Mouse (Mus musculus): Measurements from ENCODE around the gene Pklr. TPM values are rescaled to one million over a fixed set of nuclear protein-coding genes. Genes with fewer than 3 reads are reported as not detected.
A peak's percentile ranks its signal among the peaks of the same experiment; 100 is the strongest.

Gene Pklr
- polyA plus RNA-seq, 1 experiment: not detected

DNA sequence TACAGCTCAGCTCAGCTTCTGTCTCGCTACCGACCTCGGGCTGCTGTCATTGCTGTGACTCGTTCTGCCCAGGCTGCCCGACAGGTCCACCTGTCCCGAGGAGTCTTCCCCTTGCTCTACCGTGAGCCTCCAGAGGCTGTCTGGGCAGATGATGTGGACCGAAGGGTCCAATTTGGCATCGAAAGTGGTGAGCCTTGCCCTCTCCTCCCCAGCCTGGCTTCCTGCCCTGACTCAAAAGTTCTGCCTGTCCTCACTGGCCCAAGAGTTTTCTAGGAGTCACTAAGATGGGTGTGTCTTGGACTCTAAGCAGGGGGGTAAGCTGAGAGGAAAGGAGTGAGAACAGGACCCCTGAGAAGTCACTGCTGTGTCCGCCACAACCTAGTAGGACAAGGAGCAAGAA lies 8.9 kb downstream of the Pklr start:
- Histone ChIP-seq H3K4me3 (ENCODE audit: insufficient read depth, low read length) (no peak overlapping the region), H3K27ac (ENCODE audit: insufficient read depth, low read depth, low read length) (no peak overlapping the region), H3K4me1 (ENCODE audit: control insufficient read depth, insufficient read depth, low read length) (no peaks in the 10 kb centered on the region)
- TF ChIP-seq CTCF (IDR thresholded peaks at IDR 0.05; ENCODE audit: low read depth, low read length) (no peak), POLR2A (IDR thresholded peaks at IDR 0.05; ENCODE audit: borderline replicate concordance, low read depth, low read length) (no peak)

DNA sequence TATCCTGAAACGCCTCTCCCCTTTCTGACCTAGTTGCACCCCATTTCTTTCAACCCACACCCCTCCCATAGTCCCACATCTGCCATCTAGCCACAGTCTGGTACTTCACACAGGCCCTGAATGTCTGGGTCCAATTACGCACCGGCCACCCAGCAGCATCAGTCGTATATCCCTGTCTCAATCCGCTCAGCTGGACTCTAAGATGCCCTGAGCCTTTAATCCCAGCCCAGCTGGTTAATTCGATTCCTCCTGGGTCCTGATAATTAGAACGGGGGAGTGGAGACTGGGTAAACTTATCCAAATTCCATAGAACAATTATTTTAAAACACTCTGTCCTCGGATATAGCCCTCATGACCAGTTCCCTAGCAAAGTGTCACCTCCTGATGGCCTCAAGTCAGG lies 9.6 kb downstream of the Pklr start:
- Histone ChIP-seq H3K27ac (ENCODE audit: insufficient read depth, low read depth, low read length) (no peak overlapping the region), H3K4me1 (ENCODE audit: control insufficient read depth, insufficient read depth, low read length) (no peaks in the 10 kb centered on the region), H3K4me3 (ENCODE audit: insufficient read depth, low read length) (no peak overlapping the region)
- no peak for TF ChIP-seq POLR2A (IDR thresholded peaks at IDR 0.05; ENCODE audit: borderline replicate concordance, low read depth, low read length)
- no peak for TF ChIP-seq CTCF (IDR thresholded peaks at IDR 0.05; ENCODE audit: low read depth, low read length)

DNA sequence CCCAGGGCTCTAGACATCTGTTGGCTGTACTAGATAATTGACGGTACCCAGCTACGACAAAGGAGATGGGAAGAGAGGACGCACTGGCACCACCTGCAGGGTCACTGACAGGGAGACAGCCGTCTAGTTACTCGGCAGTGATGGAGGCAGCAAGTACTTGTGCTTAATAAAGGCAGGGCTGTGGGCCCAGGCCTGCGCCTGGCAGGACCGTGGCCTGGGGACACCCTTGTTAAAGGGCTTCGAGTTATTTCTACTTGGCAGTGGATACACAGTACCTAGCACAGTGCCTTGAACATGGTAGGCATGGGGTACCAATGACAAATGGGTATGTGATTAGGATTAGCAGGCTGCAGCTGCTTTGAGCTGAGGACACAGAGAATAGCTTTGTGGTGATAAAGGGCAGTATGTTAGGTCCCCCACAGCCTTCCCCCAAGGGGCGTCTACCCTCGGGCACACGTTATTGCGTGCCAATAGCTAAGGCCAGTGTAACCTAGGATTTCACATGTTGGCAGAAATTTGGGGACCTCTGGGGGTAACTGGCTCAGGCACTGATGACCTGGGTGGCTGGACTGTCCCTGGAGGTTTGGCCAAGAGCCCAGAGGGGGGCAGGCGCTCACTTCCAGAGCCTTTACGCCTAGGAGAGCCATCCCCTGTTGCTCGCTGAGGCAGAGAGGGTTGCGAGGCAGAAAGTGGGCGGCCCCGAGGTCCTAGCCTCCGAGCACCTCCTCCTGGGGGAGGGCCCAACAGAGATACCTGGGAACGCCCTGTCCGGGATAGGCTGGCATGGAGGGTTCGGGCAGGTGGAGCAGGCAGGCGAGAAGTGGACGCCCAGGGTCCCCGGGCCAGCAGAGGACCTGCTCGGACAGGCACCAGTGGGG lies 11.4 kb downstream of the Pklr start:
- TF ChIP-seq POLR2A (IDR thresholded peaks at IDR 0.05; ENCODE audit: borderline replicate concordance, low read depth, low read length) (no peak), CTCF (IDR thresholded peaks at IDR 0.05; ENCODE audit: low read depth, low read length) (no peak)
- Histone ChIP-seq H3K4me1 (ENCODE audit: control insufficient read depth, insufficient read depth, low read length) (no peaks in the 10 kb centered on the region), H3K27ac (ENCODE audit: insufficient read depth, low read depth, low read length) (no peak overlapping the region), H3K4me3 (ENCODE audit: insufficient read depth, low read length) (0 out of 2 replicates have a peak overlapping the region, but pooled peaks have one; percentile 16)

DNA sequence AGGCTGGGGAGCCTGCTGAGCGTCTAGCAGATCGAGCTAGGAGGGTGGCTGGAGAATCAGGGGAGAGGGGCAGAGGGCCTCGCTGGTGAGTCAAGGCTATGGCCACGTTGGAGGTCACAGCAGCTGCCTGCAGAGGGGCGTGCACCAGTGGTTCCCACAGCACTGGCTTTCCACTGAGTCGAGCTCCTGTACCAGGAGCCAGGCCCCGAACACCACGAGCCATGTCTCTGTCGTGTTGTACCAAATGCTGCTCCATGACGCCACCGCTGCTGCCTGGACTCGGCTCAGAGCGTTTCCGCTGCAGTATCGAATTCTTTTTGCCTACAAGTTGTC lies 12.0 kb downstream of the Pklr start:
- Histone ChIP-seq H3K27ac (ENCODE audit: insufficient read depth, low read depth, low read length) (no peak overlapping the region), H3K4me3 (ENCODE audit: insufficient read depth, low read length) (peak overlapping the region; percentile 16; the same call in 1 of the 2 replicates), H3K4me1 (ENCODE audit: control insufficient read depth, insufficient read depth, low read length) (no peaks in the 10 kb centered on the region)
- no peak for TF ChIP-seq CTCF (IDR thresholded peaks at IDR 0.05; ENCODE audit: low read depth, low read length)
- no peak for TF ChIP-seq POLR2A (IDR thresholded peaks at IDR 0.05; ENCODE audit: borderline replicate concordance, low read depth, low read length)

DNA sequence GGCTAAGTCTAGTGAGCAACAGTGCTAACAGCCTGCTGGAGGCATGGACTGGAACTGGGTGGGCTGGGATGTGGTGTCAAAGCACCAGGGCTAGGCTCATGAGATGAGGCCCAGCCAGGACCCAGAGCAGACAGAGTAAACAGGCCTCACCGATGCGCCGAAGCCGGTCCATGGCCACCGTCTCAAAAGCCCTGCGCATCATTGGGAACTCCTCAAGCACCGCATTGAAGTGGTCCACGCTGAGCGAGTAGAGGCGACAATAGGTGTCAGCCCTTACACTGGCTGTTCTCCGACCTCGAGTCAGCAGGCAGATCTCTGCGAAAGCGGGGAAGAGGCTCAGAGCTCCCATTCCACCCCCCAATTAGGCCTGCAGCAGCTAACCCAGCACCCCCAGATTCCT lies 12.6 kb downstream of the Pklr start:
- no peak overlapping the region for H3K4me3 ChIP-seq (ENCODE audit: insufficient read depth, low read length)

DNA sequence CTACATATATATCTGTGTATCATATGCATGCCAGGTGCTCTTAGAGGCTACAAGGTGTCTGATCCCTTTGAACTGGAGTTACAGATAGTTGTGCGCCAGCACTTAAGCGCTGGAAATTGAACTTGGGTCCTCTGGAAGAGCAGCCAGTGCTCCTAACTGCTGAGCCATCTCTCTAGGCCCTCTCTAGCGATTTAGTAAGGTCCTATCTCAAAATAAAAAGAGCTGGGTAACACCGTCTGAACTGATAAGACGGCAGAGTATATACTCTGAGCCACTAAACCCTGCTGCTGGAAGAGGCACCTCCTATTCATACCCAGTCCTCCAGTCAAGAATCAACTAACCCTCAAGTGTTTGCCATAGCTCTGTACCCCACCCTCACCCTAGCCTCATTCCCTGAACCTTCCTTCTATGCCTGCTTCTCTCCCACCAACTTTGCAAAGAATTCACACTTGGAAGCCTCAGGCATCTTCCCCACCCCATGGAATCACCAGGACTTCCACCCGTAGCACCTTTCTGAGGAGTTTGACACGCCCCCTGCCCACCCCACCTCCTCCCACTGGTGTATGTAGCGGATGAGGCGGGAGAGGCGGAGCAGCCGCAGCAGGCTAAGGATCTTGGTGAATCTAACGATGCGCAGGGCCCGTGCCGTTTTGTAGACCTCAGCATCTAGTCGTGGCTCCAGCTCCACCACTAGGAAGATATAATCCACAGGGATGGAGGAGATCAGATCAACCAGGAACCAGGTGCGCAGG lies 16.3 kb downstream of the Pklr start:
- TF ChIP-seq POLR2A (IDR thresholded peaks at IDR 0.05; ENCODE audit: borderline replicate concordance, low read depth, low read length): no peak
- no peak for TF ChIP-seq CTCF (IDR thresholded peaks at IDR 0.05; ENCODE audit: low read depth, low read length)
- Histone ChIP-seq H3K4me1 (ENCODE audit: control insufficient read depth, insufficient read depth, low read length) (peaks cover 2% of the 10 kb centered on the region; the same call in 1 of the 2 replicates), H3K4me3 (ENCODE audit: insufficient read depth, low read length) (no peak overlapping the region), H3K27ac (ENCODE audit: insufficient read depth, low read depth, low read length) (no peak overlapping the region)

More for the DNA sequence above, 12.6 kb downstream of the Pklr start:
- no peak overlapping the region for H3K27ac ChIP-seq (ENCODE audit: insufficient read depth, low read depth, low read length)
- no peak for TF ChIP-seq POLR2A (IDR thresholded peaks at IDR 0.05; ENCODE audit: borderline replicate concordance, low read depth, low read length)
- TF ChIP-seq CTCF (IDR thresholded peaks at IDR 0.05; ENCODE audit: low read depth, low read length): no peak
- H3K4me1 ChIP-seq (ENCODE audit: control insufficient read depth, insufficient read depth, low read length): no peaks in the 10 kb centered on the region

DNA sequence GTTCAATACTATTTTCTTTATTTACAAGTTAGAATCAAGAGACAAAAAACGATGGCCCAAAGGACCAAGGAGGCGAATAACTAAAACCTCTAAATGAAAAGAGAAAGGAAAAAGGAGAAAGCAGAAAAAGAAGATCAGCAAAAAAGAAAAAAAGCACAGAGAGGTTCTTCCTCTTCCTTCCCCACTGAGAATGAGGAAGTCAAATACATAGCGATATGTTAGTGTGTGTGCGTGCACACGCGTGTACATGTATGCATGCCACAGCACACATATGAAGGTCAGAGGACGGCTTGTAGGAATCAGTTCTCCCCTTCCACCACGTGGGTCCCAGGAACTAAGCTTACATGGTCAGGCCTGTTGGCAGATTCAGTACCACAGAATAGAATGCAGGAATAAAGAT lies 21.0 kb downstream of the Pklr start:
- TF ChIP-seq CTCF (IDR thresholded peaks at IDR 0.05; ENCODE audit: low read depth, low read length) (no peak), POLR2A (IDR thresholded peaks at IDR 0.05; ENCODE audit: borderline replicate concordance, low read depth, low read length) (no peak)
- Histone ChIP-seq H3K27ac (ENCODE audit: insufficient read depth, low read depth, low read length) (no peak overlapping the region), H3K4me1 (ENCODE audit: control insufficient read depth, insufficient read depth, low read length) (peaks cover 6% of the 10 kb centered on the region), H3K4me3 (ENCODE audit: insufficient read depth, low read length) (no peak overlapping the region)

DNA sequence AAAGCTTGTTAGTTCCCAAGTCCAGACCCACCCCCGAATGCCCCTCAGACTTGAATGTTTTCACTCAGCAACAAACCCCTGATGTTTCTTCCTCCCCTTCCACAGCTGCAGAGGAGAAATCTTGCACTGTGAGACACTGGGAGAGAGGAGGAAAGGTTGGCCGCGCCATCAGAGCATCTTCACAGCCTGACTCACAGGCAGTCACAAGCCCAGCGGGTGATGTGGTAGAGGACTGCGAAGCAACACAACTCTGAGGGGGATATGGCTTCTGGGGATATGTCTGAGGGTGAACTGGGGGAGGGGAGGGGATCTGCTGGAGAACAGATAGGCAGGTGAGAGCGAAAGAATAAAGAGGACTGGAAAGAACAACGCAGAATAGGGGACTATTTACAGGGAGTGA lies 22.7 kb downstream of the Pklr start:
- TF ChIP-seq CTCF (IDR thresholded peaks at IDR 0.05; ENCODE audit: low read depth, low read length): no peak
- TF ChIP-seq POLR2A (IDR thresholded peaks at IDR 0.05; ENCODE audit: borderline replicate concordance, low read depth, low read length): no peak
- Histone ChIP-seq H3K4me3 (ENCODE audit: insufficient read depth, low read length) (no peak overlapping the region), H3K4me1 (ENCODE audit: control insufficient read depth, insufficient read depth, low read length) (peaks cover 12% of the 10 kb centered on the region), H3K27ac (ENCODE audit: insufficient read depth, low read depth, low read length) (no peak overlapping the region)

DNA sequence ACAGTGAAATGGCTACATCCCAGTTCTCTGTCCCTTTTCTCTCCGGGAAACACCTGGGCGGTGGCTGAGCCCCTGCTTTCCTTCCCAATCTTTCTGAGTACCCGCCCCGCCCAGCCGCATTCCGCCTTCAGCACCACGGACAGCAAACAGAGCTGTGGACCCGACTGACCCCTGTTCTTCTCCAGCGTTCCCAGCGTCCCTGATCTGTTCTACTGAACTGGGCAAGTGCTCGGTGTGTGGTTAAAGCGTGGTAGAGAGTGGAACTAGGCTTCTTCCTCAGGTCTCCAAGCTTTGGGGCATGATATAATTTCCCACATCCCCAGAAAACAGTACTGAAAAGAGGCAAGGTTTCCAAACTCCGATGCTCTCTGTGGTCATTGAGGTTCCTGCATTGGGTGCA lies 23.3 kb downstream of the Pklr start:
- H3K4me3 ChIP-seq (ENCODE audit: insufficient read depth, low read length): peak overlapping the region; percentile 67
- TF ChIP-seq CTCF (IDR thresholded peaks at IDR 0.05; ENCODE audit: low read depth, low read length): no peak
- TF ChIP-seq POLR2A (IDR thresholded peaks at IDR 0.05; ENCODE audit: borderline replicate concordance, low read depth, low read length): no peak
- peaks cover 15% of the 10 kb centered on the region for H3K4me1 ChIP-seq (ENCODE audit: control insufficient read depth, insufficient read depth, low read length)
- H3K27ac ChIP-seq (ENCODE audit: insufficient read depth, low read depth, low read length): no peak overlapping the region

Data from bone marrow macrophage, adult 2 months (primary cell).